Mouse (Mus musculus) bone marrow macrophage, adult 2 months (primary cell): ENCODE results near the gene Ubn2.
"Not testable (repeated sequence)": the region's sequence is repeated elsewhere in the genome, so short reads cannot be mapped to it uniquely, and the experiment has no call there.

Experiments used
- CTCF ChIP-seq: IDR thresholded peaks from 2 replicates; pipeline ENCODE4 v1.5.1; 2012; ENCODE audit warnings: low read depth, mild to moderate bottlenecking, low read length, moderate library complexity
- POLR2A ChIP-seq: IDR thresholded peaks from 2 replicates; pipeline ENCODE4 v1.6.1; 2012; ENCODE audit warnings: mild to moderate bottlenecking, low read depth, low read length, borderline replicate concordance

GRCm38 (mm10) chr6:38456425-38456824 is 22.7 kb downstream of the Ubn2 start:
- TF ChIP-seq CTCF, POLR2A: not testable (repeated sequence)
